Mouse (Mus musculus): ENCODE data around the gene Zfp148.
A peak's percentile ranks its signal among the peaks of the same experiment; 100 is the strongest.
"Not testable (repeated sequence)": the region's sequence is repeated elsewhere in the genome, so short reads cannot be mapped to it uniquely, and the experiment has no call there.

The Zfp148 gene

DNA sequence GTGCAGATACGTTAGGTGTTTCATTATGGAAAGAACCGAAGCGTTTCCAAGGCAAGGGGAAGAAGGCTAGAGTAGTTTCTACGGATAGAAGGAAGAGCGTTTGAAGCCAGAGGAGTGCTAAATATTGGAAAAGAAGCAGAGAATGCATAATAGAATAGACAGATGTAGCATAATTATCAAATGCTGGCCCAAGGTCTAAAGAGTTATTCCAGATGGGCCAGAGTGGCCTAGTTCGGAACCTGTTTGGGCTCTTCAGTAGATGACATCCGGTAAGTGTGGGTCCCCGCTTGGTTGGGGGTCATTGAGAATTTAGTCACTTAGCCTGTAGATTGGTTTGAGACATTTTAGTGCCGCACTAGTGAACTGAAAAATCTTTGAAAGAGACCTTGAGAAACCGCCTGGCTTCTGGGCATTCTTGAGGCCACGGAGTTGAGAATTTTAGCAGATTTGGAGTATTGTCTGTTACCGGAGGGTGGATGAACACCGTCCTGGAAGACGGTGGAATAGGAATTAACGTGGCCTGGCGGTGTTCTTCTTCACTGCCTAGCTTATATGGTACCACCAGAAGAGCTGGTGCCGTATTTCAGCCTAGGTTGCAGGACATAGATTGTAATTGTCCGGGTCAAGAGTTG is 1.1 kb downstream of the Zfp148 start:
- DNase-seq (ENCODE audit: low spot score), result no peak

DNA sequence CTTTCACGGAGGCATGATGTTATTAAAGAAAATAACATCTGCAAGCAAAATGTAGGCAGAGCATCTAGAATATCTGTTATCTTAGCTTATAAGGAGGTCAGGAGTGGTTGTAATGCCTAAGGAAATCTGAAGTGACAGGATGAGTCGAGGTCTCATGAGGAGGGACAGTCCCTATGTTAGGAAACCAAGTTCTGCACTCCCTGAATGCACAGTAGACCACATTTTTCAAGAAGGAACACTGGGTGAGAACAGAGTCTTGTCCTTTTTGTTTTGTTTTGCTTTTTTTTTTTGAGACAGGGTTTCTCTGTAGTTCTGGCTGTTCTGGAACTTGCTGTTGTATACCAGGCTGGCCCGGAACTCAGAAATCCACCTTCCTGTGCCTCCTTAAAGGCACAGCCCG is 1.7 kb downstream of the Zfp148 start:
- DNase-seq (ENCODE audit: low spot score), result no peak

DNA sequence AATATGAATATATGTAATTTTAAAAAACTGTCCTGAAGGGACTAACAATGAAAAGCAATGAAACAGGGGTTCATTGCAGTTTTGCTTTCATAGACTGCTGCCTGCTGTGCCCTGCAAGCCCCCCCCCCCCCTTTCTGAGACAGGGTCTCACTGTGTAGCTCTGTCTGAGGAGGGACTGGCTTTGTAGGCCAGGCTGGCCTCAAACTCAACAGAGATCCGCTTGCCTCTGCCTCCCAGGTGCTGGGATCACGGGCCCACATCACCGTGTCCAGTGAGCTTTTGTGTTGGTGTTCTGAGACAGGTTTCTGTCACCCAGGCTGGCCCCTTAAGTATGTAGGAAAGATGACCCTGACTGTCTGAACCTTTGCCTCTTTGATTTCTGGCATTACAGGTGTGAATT is 2.9 kb downstream of the Zfp148 start:
- no peak for DNase-seq (ENCODE audit: low spot score)

DNA sequence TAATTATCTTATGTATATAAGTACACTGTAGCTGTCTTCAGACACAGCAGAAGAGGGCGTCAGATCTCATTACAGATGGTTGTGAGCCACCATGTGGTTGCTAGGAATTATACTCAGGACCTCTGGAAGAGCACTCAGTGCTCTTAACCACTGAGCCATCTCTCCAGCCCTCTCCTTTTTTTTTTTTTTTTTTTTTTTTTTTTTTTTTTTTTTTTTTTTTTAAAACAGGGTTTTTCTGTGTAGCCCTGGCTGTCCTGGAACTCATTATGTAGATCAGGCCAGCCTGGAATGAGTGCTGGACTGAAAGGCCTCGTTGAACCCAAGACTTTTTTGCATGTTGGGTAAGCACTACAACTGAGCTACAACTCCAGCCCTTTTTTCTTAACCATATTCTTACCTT is 3.4 kb downstream of the Zfp148 start:
- not testable (repeated sequence) for DNase-seq (ENCODE audit: low spot score)

DNA sequence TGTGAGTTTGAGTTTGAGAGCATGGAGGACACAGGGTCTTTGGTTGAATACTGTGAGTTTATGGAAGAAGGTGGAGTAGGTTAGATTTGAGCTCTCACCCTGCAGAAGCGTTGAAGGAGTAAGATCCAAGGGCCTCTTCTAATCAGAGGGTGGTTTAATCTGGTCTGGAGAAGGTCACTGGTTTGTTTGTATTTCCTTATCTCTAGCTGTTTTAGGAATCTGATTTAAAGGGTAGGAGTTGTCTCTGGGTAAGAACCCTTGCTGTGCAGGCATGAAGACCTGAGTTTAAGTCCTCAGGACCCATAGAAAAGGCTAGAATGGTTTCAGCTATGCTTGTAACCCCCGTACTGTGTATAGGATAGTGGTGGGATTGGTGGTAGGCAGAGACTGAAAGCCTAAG is 6.4 kb downstream of the Zfp148 start:
- no peak for DNase-seq (ENCODE audit: low spot score)

DNA sequence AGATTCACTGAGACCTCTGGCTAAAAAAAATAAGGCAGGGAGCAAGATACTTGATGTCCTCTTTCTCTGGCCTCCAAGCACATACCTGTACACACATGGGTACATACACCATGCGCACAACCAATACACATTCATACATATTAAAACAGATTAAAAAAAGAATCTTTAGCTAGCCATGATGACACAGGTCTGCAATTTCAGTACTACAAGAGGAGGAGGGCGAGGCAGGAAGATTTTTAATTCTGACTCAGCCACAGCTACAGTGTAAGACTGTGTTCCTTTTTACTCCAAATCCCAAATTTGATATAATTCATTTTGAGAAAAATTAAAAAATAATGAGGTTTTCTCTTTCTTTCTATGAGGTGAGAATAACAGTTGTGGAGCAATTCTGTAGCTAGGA is 6.8 kb downstream of the Zfp148 start:
- DNase-seq (ENCODE audit: low spot score), result no peak

DNA sequence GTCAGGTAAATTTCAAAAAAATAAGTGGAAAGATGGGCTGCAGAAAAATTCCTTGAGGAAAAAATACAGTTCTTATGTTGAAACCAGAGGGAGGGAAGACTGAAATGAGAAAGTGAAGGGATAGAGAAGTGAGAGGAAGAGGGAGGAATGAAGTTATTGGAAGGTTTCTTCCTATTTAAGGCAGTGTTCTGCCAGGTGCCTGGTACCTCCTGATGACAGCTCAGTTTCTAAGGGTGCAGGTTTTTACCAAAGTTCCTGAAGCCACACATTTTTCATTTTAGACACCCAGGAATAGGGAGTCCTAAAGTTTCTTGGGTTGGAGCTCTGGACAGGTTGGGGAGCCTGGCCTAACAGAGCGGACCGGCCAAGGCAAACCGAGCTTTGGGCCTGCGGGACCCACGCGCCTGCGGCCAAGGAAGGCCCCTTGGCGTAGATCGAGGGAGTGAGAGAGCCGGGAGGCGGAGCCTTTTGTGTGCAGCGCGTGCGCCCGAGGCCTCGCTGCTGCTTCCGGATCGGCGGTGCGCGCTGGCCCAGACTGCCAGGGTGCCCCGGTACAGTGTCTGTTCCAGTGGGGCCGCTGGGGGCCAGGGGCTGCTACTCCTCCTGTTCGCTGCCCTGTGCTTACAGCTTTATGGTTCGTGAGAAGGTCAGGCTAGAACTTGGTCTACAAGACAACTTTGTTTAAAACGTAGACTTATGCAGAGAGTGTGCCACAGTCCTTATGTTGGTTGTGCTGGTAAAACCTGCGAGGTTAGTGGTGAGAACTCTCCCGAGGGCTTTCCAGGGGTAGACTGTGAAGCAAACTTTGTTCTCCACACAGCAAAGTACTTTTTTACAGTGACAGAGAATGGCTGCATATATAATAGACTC is 19.5 kb downstream of the Zfp148 start:
- peak; percentile 79 for DNase-seq (ENCODE audit: low spot score)

DNA sequence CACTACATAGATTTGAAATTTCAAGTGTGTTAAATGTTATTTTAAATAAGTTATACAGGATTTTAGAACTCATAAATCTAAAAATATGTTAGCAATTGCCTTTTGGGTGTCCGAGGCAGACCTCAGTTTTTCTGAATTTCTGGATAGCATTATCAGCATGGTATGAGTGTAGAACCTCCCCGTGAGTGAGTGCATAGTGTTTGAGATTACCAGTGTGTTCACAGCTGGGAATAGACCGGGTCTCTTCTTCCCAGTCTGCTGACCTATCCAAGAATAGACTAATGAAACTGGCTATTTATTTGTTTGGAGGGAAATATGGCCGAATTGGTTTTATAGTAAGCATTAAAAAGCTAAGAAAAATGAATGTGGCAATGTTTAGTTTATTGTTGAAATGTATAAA is 20.3 kb downstream of the Zfp148 start:
- DNase-seq (ENCODE audit: low spot score), result no peak

DNA sequence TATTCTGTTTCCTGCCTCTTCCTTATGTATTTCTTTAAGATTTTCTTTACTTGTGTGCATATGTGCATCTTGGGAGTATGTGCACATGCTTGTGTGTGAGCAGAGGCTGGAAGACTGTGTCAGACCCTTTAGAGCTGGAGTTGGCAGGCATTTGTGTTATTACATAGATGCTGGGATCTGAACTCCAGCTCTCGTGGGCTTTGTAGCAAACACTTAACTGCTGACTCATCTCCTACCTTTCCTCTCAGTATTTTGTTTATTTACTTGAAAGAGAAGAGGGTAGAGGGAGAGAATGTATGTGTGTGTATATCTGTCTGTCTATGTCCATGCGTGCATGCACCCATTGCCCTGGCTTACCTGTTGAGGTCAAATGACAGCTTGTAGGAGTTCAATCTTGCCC is 22.6 kb downstream of the Zfp148 start:
- no peak for DNase-seq (ENCODE audit: low spot score)

DNA sequence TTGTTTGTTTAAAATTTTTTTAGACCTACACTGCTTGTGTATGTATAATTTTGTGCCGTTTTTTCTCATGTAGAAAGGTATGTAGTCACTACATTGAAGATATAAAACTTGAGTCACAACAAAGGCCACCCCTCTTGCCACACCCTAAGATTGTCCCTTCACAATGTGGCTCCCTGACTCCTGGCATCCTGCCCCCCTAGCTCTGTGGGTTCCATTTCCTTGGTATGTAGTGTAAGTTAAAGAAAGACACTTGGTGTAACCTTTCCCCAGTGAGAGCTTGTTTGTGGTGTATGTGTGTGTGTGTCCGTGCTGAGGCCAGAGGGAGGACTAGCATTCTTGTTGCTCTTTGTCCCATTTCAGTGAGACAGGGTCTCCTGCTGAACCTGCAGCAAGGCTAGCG is 23.4 kb downstream of the Zfp148 start:
- no peak for DNase-seq (ENCODE audit: low spot score)

DNA sequence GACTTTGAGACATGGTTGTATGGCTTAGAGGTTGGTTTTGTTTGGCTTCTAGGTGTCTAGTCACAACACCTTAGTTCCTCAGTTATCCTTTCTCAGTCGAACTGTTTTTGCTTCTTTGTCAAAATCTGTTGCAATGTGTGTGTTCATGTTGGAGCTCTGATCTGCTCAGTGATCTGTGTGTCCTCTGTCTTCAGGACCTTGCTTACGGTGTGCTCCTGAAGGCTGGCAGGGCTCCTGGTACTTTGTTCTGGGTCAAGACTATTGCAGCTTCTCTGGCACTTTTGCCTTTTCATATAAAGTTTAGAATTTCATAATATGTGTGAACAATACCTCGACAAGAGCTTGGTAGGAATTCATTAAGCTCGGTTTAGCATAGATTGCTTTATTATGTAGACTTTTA is 24.9 kb downstream of the Zfp148 start:
- DNase-seq (ENCODE audit: low spot score), result no peak

DNA sequence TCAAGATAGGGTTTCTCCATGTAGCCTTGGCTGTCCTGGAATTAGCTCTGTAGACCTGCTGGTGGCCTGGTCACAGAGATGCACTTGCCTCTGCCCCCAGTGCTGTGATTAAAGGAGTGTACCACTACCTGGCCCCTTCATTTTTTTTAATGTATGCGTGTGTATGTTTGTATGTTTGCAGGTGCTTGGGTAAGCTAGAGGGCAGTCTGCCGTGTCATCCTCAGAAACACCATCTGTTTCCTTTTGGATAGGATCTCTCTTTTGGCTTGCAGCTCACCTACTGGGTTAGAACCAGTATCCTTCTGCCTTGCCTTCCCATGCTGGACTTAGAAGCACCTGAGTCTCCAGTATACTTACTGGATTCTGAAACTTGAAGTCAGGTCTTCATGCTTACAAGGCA is 29.5 kb downstream of the Zfp148 start:
- no peak for DNase-seq (ENCODE audit: low spot score)

DNA sequence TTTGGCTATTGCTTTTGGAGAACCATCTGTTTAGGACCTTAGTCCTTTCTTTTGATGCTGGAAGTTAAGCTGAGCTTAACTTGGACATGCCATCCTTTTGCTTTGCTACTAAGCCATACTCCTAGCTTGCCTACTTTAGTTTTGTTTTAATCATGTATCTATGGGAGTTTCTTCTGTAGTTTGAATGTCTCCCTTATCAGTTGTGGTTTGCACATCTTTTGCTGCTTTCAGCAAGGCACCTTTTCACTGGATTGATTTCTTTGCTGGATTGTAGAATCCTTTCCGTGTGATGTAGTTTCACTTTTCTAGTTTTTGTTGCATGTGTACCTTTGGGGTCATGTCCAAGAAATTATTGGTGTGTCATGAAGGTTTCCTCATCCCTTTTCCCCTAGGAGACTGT is 30.0 kb downstream of the Zfp148 start:
- no peak for DNase-seq (ENCODE audit: low spot score)

DNA sequence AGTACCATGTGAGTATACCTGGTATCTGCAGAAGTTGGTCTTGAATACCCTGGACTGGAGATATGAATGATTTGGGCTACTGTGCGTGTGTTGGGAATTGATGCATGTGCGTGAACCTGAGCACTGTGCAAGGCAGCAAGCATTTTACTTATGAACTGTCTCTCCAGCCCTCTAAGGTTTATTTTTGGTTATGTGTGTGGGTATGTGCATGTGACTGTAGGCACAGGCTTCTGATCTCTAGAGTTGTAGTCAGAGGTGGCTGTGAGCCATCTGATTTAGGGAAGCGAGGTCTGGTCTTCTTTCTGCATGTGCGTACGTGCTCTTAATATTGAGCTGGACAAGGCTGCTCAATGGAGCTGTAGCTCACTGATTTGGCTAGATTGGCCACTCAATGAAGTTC is 33.6 kb downstream of the Zfp148 start:
- DNase-seq (ENCODE audit: low spot score), result no peak

DNA sequence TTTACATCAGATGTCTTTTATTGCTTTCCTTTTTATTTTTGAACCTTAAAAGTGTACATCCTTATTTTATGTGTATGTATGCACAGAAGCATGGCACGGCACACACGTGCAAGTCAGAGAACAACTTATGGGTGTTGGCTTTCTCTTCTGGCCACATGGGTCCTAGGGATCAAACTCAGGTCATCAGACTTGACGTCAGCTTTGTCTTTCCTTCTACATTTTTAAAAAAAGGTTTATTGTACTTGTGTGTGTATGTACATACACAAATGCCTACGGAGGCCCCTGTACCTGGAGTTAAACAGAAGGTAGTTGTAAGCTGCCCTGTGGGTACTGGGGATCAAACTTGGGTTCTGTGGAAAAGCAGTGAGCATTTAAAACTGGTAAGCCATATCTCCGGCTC is 35.0 kb downstream of the Zfp148 start:
- DNase-seq (ENCODE audit: low spot score), result no peak

DNA sequence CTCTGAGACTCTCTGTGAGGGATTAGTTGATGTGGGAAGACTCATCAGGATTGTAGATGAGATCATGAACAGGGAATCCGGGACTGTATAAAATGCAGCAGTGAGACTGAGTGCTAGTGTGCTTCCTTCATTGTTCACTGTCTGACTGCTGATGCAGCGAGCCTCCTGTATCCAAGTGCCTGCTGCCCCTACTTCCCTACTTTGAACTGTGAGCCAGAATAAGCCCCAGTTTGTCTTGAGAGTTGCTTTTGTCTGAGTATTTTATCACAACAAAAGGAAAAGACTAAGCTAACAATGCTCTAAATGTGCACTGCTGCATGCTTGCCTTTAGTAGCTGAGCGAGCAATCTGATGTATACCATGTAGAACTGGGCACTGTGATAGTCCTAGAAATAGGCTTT is 47.7 kb downstream of the Zfp148 start:
- no peak for DNase-seq (ENCODE audit: low spot score)

DNA sequence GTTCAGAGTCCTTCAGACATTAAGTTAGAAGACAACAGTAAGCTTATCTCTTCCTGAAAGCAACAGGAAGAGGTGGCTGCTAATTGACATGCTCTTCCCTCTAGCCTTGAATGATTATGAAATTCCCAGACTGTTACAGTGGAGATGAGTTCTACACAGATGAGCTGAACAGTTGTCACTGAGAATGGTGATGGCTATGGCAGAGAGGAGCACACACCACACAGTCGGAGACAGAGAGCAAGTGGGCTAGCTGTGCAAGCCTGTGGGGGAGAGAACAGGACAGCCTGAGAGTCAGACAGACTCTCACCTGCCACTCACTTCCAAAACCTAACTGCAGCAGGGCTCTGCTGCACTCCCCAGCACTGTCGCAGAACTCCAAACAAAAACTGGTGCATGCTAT is 51.0 kb downstream of the Zfp148 start:
- no peak for DNase-seq (ENCODE audit: low spot score)

DNA sequence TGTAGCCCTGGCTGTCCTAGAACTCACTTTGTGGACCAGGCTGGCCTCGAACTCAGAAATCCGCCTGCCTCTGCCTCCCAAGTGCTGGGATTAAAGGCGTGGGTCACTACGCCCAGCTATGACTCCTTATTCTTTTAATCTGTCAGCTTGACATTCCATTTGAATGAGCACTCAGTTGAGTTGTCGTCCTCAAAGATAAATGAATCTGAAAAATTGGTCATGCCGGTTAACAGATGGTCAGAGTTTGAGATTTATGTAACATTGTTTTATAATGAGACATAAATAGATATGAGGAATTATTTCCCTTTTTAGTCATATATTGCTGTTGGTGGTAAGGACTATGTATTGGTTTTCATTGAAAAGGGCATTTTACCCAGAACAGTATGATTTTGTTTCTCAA is 60.4 kb downstream of the Zfp148 start:
- no peak for DNase-seq (ENCODE audit: low spot score)

DNA sequence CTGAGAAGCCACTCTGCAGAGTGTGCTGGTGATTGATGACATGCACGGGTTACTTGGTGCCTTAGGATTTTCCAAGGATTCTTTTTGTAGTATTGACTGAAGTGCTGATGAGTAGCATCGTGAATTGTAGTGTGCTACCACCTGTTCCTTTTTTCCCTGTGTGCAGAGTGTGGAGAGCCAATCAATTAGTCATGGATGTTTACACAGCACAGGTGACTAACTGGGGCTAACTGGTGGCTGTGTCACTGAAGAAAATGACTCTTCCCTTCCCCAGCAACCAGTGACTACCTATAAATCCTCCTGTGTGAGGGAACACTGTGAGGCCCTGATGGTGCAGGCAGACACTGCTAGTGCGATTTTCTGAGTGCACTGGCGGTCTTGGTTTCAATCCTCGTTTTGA is 66.2 kb downstream of the Zfp148 start:
- no peak for DNase-seq (ENCODE audit: low spot score)

DNA sequence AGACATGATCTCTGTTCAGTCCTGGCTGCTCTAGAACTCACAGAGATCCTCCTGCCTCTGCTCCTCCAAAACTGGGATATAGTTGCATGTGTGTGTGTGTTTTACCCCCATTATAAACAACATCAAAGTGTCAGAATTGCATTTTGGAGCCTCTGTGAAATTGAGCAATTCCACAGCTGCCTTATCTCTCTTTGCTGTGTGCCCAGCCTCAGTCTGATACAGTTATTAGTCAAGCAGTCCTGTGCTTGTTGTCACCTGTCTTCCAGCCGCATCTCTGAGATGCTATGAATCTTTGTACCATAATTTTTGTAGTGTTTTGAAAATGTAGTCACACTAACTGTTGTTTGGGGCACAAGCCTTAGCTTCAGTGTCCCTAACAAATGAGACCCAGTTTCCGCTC is 73.2 kb downstream of the Zfp148 start:
- no peak for DNase-seq (ENCODE audit: low spot score)

DNA sequence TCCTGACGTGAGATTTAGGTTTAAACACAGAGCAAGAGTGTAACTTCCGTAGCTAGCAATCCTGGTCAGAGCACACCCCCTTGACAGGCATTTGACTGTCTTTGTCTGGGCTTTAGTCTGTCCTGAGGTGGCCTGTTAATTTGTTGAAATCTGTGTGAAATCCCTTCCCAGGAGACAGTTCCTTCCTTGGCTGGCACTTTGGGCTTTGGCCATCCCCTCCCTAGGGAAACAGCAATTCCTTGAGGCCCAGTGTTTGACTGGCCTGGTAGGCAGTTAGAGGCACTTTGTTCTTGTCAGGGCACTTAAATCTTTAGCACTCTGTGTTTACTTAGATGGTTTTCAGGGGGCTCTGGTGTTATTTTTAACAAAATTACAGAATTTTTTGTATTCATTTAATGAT is 73.7 kb downstream of the Zfp148 start:
- DNase-seq (ENCODE audit: low spot score), result no peak

DNA sequence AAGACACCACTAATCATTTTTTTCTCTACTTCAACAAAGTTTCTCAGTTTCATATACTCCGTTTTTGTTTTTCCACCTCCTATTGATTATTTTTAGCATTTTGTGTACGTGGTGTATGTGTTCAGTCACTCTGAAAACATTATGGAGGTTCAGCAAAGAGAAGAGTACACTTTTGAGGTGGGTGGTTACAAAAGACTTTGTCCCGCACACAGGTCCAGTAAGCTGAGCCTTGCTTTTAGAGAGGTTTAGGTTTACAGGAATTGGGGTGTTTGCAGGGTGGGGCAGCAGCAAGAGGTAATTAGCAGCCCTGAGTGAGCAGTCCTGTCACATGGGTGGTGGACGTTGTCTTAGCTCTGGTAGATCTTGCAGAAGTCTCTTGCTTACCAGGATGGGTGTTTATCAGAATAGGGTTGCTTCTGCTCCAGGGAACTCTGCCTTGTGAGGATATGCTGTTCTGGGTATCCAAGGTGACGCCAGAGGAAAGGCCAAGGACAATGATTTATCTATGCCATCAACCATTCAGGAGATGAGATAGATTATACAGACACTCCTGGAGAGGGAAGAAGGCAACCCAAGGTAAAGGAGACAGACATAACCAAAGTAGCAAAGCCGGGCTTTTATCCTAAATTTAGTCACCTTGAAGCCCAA is 74.8 kb downstream of the Zfp148 start:
- DNase-seq (ENCODE audit: low spot score), result no peak

DNA sequence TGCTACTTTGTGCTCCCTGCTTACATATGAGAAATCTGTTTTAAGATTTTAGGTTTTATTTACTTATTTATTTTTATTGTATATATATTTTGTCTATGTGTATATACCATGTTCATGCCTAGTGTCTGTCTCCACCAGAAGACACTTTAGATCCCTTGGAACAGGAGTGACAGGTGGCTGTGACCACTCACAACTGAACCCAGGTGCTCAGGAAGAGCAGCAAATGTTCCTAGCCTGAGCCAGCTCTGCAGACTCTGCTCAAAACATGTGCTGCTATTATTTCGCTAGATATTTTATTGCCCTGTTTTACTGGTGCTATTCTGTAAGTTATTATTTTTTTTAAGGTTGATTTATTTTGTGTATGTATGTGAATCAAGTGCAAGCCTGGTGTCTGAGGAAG is 78.5 kb downstream of the Zfp148 start:
- no peak for DNase-seq (ENCODE audit: low spot score)
